Mouse (Mus musculus): ENCODE results near the gene Nfx1. TPM values are rescaled to one million over a fixed set of nuclear protein-coding genes. Genes with fewer than 3 reads are reported as not detected.

Gene Nfx1
- polyA plus RNA-seq, 1 experiment from 2014 or later, result 89.0 TPM

Small RNA genes within 50 kb of the gene (microRNA-seq; reads per million reads assigned to microRNA genes)
- 3.9 reads per million, percentile 6 among the genes with 10 or more reads in this experiment for gene Mir3094 (ENCODE audit: borderline number of aligned reads)

Other genes with a start within 250 kb of the Nfx1 start
- 389 and 420 TPM in 2 replicates for gene Dnaja1, start 248.8 kb upstream of the Nfx1 start, polyA plus RNA-seq (2014; fragmentation: Nextera tagmentation; extraction: Ambion mirVana)
- 167 and 178 TPM in 2 replicates for gene Smu1, start 213.0 kb upstream of the Nfx1 start, polyA plus RNA-seq (2014; fragmentation: Nextera tagmentation; extraction: Ambion mirVana)
- gene B4galt1, start 116.9 kb upstream of the Nfx1 start, polyA plus RNA-seq (2014; fragmentation: Nextera tagmentation; extraction: Ambion mirVana), result 49.0 and 50.4 TPM in 2 replicates
- not detected in 2 replicates for gene Spink4, start 50.9 kb upstream of the Nfx1 start, polyA plus RNA-seq (2014; fragmentation: Nextera tagmentation; extraction: Ambion mirVana)
- gene Bag1, start 22.6 kb upstream of the Nfx1 start, polyA plus RNA-seq (2014; fragmentation: Nextera tagmentation; extraction: Ambion mirVana), result 219 and 225 TPM in 2 replicates
- gene Chmp5, start 22.5 kb upstream of the Nfx1 start, polyA plus RNA-seq (2014; fragmentation: Nextera tagmentation; extraction: Ambion mirVana), result 70.7 and 74.6 TPM in 2 replicates
- 0.86 and 1.2 TPM in 2 replicates for gene Aqp7, start 77.2 kb downstream of the Nfx1 start, polyA plus RNA-seq (2014; fragmentation: Nextera tagmentation; extraction: Ambion mirVana)
- gene Aqp3, start 127.3 kb downstream of the Nfx1 start, polyA plus RNA-seq (2014; fragmentation: Nextera tagmentation; extraction: Ambion mirVana), result 12.7 and 15.7 TPM in 2 replicates
- 35.8 and 39.8 TPM in 2 replicates for gene Nol6, start 153.5 kb downstream of the Nfx1 start, polyA plus RNA-seq (2014; fragmentation: Nextera tagmentation; extraction: Ambion mirVana)
- gene Ube2r2, start 164.8 kb downstream of the Nfx1 start, polyA plus RNA-seq (2014; fragmentation: Nextera tagmentation; extraction: Ambion mirVana), result 46.7 and 49.2 TPM in 2 replicates